Mouse (Mus musculus) neural tube, embryonic 15.5 days (tissue): ENCODE results near the gene Acot6. TPM values are rescaled to one million over a fixed set of nuclear protein-coding genes. Genes with fewer than 3 reads are reported as not detected.
A peak's percentile ranks its signal among the peaks of the same experiment; 100 is the strongest.

Source experiments
- ATAC-seq: fragments of 200-750 bp; cut with Nextera tagmentation; 2 replicates; pipeline ENCODE4 v1.8.0; 2017; ENCODE audit warnings: mild to moderate bottlenecking, moderate TSS enrichment, moderate library complexity; ENCODE audit not compliant: low FRiP score
- H3K27ac ChIP-seq: fragments of 300-500 bp; sonication (generic); replicated peaks from 2 replicates; pipeline ENCODE4 v1.5.1; 2015; ENCODE audit warnings: mild to moderate bottlenecking, inconsistent platforms
- H3K27me3 ChIP-seq: fragments of 300-500 bp; sonication (generic); replicated peaks from 2 replicates; pipeline ENCODE4 v1.6.1; 2015; ENCODE audit warnings: inconsistent platforms
- H3K36me3 ChIP-seq: fragments of 300-500 bp; sonication (generic); 2 replicates; pipeline ENCODE4 v1.6.1; 2015; ENCODE audit warnings: inconsistent platforms
- H3K4me1 ChIP-seq: fragments of 300-500 bp; sonication (generic); 2 replicates; pipeline ENCODE4 v1.6.1; 2015; ENCODE audit warnings: inconsistent platforms
- H3K4me2 ChIP-seq: fragments of 300-500 bp; sonication (generic); 2 replicates; pipeline ENCODE4 v1.6.1; 2015; ENCODE audit warnings: inconsistent platforms, mild to moderate bottlenecking, moderate library complexity
- H3K4me3 ChIP-seq: fragments of 300-500 bp; sonication (generic); replicated peaks from 2 replicates; pipeline ENCODE4 v1.5.1; 2015; ENCODE audit warnings: mild to moderate bottlenecking, inconsistent platforms
- H3K9ac ChIP-seq: fragments of 300-500 bp; sonication (generic); replicated peaks from 2 replicates; pipeline ENCODE4 v1.6.1; 2015; ENCODE audit warnings: mild to moderate bottlenecking, inconsistent platforms
- H3K9me3 ChIP-seq: fragments of 300-500 bp; sonication (generic); replicated peaks from 2 replicates; pipeline ENCODE4 v1.6.1; 2016; ENCODE audit warnings: inconsistent platforms
- WGBS: fragments of 180-500 bp; shearing (Covaris S2); methylation state at CpG from one replicate; pipeline ENCODE4 v1.1.7; 2015; ENCODE audit warnings: mixed read lengths; 5-methylcytosine and 5-hydroxymethylcytosine counted together
- polyA plus RNA-seq: library from polyadenylated mRNA; unstranded; fragments of >200 nt; fragmentation: Nextera tagmentation; extraction: Ambion mirVana; gene quantifications from 2 replicates; pipeline ENCODE4 v1.2.1, GENCODE M21; 2015

The Acot6 gene
- polyA plus RNA-seq, 1 experiment from 2014 or later, result 1.6 TPM

DNA sequence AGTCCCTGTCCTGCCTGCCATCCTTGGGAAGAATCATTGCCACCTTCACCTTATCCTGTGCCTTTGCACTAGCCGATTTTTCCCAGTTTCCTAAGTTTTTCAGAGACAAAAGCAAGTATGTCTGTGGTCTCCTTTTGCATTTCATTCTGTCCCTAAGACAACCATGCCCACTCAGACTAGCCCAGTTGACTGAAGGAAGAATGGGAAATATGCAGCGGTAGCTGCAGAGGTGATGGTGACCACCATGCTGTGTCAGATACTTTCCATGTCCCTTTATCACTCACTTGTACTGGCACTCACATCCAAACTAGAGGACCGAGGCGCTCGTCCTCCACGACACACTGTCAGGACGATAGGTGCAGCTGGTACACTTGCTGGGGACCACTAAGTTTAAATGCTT, 36.7 kb downstream of the Acot6 start:
- H3K36me3 ChIP-seq, result peaks cover 32% of the 10 kb centered on the region
- no peak for ATAC-seq
- H3K4me3 ChIP-seq, result no peak overlapping the region
- no peak overlapping the region for H3K4me2 ChIP-seq
- no peak overlapping the region for H3K9ac ChIP-seq
- 90% methylated on average over 7 of the region's 7 CpGs for WGBS
- H3K9me3 ChIP-seq, result no peaks in the 10 kb centered on the region
- no peak overlapping the region for H3K27ac ChIP-seq
- no peaks in the 10 kb centered on the region for H3K4me1 ChIP-seq
- H3K27me3 ChIP-seq, result no peaks in the 10 kb centered on the region

- Histone ChIP-seq H3K9me3 (no peaks in the 10 kb centered on the region), H3K36me3 (peaks cover 32% of the 10 kb centered on the region), H3K4me2 (no peak overlapping the region), H3K4me1 (no peaks in the 10 kb centered on the region), H3K4me3 (no peak overlapping the region), H3K27me3 (no peaks in the 10 kb centered on the region), H3K9ac (no peak overlapping the region), H3K27ac (no peak overlapping the region)
- 76% methylated on average over 4 of the region's 4 CpGs for WGBS
- no peak for ATAC-seq
Measured at GRCm38 (mm10) chr12:84140135-84140534, 39.7 kb downstream of the Acot6 start.

GRCm38 (mm10) chr12:84141271-84141670, 40.8 kb downstream of the Acot6 start:
- Histone ChIP-seq H3K9ac (no peak overlapping the region), H3K4me3 (no peak overlapping the region), H3K27ac (no peak overlapping the region), H3K27me3 (no peaks in the 10 kb centered on the region), H3K4me1 (no peaks in the 10 kb centered on the region), H3K36me3 (peaks cover 28% of the 10 kb centered on the region), H3K9me3 (no peaks in the 10 kb centered on the region), H3K4me2 (no peak overlapping the region)
- ATAC-seq, result no peak
- WGBS, result 85% methylated on average over 4 of the region's 4 CpGs

DNA sequence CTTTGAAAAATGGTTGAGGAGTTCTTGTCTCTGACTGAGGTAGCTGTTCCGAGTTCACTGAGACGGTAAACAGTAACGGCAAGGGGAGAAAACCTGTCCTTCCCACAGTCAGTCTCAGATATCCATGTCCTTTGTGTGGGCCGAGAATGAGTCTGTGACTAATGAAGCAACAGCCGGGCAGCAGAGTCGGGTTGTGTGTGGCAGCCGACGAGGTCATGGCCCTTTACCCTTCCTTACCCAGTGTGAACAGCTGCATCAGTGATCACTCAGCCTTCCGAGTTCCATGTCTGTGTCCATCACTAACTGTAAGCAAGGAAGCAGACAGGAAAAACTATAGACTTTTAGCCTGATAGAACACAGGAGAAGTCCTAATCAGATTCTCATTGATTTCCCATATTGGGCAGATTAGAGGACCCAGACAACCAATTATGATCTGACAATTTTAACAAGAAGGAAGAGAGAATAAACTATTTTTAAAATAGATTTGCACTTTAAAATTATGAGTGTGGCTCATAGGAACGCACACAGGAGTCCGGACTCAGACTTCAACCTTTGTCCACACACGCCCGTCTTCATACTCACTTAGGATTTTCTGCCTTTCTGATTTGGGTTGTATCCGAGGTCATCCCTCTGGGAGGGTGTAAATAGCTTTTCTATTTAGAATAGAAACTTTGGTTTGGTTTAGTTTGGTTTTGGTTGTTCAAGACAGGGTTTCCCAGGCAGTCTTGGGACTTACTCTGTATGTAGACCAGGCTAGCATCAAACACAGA, 42.0 kb downstream of the Acot6 start:
- no peak for ATAC-seq
- Histone ChIP-seq H3K9me3 (no peaks in the 10 kb centered on the region), H3K4me3 (no peak overlapping the region), H3K9ac (no peak overlapping the region), H3K36me3 (peaks cover 17% of the 10 kb centered on the region), H3K4me2 (no peak overlapping the region), H3K27me3 (no peaks in the 10 kb centered on the region), H3K4me1 (peaks cover 7% of the 10 kb centered on the region; the same call in 1 of the 2 replicates), H3K27ac (no peak overlapping the region)
- WGBS, result 37% methylated on average over 14 of the region's 14 CpGs

DNA sequence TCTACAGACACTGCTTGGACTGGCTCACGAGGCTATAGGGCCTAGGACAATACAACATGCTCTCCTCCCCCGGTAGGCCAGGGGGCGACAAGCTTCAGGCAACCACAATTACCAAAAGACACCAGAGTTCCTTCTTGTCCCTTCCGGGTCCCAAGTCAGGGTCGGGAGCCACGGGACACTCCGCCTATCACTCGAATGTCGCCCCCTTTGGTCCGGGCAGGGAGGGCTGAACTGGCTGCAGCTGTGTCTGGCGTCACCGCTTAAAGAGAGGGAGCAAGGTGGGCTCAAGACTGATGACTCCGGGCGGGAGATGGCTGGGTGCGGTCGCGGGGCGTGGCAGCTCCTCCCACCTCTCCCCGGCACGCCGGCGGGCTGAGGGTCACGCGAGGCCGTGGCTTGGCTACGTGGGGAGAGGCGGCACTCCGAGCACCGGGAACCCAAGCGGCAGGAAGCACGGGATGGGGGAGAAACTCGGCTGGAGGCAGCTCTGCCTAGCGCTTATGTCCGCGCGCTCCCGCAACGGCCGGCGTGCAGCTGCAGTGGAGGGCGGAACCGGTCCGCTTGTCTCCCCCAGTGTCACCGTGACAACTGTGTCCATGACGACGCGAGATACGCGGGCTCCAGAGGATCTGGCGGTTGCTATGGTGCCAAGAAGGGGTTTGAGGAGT, 47.6 kb downstream of the Acot6 start, which contains the start of gene Pnma1:
Gene Pnma1, minus strand, starts transcription at position 536 of the 668 bp plus-strand sequence.
- Histone ChIP-seq H3K4me3 (peak within 1 kb of the TSS; percentile 71), H3K27ac (peak within 1 kb of the TSS; percentile 80), H3K9ac (peak within 1 kb of the TSS; percentile 76), H3K36me3 (peaks cover 11% of the 10 kb centered on the region; the same call in 1 of the 2 replicates), H3K9me3 (no peaks in the 10 kb centered on the region), H3K4me1 (peaks cover 27% of the 10 kb centered on the region), H3K27me3 (no peaks in the 10 kb centered on the region), H3K4me2 (peak within 1 kb of the TSS; percentile 92)
- ATAC-seq, result peak; percentile 92
- 1% methylated on average over 49 of the region's 50 CpGs for WGBS

DNA sequence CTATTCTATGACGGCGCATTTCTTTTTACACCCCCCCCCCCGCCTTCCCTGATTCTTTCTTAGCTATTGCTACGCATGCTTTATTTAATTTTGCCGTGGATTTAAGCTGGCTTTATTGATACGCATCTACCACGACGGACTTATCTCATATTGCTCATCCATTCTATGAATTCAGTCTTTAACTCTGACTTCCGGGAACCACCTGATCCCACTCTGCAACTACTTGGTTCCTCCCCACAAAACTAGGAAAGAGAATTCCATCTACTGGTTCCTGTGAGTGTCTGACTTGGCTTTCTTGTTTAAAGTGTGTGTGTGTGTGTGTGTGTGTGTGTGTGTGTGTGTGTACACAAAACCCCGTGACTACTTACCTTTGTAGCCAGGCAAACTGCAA, 48.2 kb downstream of the Acot6 start:
- no peak for ATAC-seq
- 4% methylated on average over 10 of the region's 10 CpGs for WGBS
- Histone ChIP-seq H3K9ac (peak overlapping the region; percentile 76), H3K9me3 (no peaks in the 10 kb centered on the region), H3K27me3 (no peaks in the 10 kb centered on the region), H3K4me1 (peaks cover 27% of the 10 kb centered on the region), H3K36me3 (peaks cover 16% of the 10 kb centered on the region), H3K27ac (peak overlapping the region; percentile 80), H3K4me2 (peak overlapping the region; percentile 92), H3K4me3 (peak overlapping the region; percentile 71)

DNA sequence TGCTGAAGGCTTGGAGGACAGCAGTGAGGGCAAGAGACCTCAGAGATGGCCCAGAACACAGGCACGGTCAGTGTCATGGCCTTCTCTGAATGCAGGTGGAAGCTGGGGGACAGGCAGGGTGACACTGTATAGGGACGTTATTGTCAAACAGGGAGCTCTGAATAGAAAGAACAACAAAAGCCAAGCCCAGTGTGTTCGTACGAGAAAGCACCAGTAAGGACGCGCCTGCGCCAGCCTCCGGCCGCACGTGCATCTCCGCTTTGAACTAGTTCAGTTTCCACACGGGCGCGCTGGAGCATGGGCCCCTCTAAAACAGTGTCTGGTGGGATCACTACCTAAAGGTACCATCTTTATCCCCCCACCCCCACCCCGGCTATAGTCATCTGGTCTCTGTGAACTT, 49.5 kb downstream of the Acot6 start:
- H3K9ac ChIP-seq, result no peak overlapping the region
- no peaks in the 10 kb centered on the region for H3K27me3 ChIP-seq
- H3K4me3 ChIP-seq, result no peak overlapping the region
- no peaks in the 10 kb centered on the region for H3K9me3 ChIP-seq
- 31% methylated on average over 15 of the region's 15 CpGs for WGBS
- peaks cover 27% of the 10 kb centered on the region for H3K4me1 ChIP-seq
- peak overlapping the region; percentile 15; the same call in 1 of the 2 replicates for H3K4me2 ChIP-seq
- peaks cover 16% of the 10 kb centered on the region for H3K36me3 ChIP-seq
- no peak overlapping the region for H3K27ac ChIP-seq
- no peak for ATAC-seq

DNA sequence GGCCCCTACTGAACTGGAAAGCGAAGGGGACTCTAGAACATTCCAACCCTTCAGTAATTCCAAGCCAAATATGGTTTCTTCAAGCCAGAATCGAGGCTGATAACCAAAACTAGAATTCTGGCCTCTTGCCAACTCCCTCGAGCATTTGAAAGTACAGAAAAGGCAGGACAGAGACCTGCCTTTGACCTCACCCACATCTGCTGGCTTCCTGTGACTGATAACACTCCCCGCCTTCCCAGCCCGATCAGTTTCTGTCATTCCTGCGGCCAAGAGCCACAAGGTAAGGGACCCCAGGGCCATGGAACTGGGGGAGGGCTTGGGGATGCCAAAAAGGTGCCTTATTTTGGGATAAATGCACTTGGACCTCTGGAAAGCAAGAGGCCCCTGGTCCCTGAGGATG, 50.5 kb downstream of the Acot6 start:
- Histone ChIP-seq H3K9me3 (no peaks in the 10 kb centered on the region), H3K36me3 (peaks cover 17% of the 10 kb centered on the region), H3K4me3 (no peak overlapping the region), H3K27me3 (no peaks in the 10 kb centered on the region), H3K4me2 (no peak overlapping the region), H3K4me1 (peaks cover 27% of the 10 kb centered on the region), H3K9ac (no peak overlapping the region), H3K27ac (no peak overlapping the region)
- 59% methylated on average over 6 of the region's 6 CpGs for WGBS
- ATAC-seq, result no peak

DNA sequence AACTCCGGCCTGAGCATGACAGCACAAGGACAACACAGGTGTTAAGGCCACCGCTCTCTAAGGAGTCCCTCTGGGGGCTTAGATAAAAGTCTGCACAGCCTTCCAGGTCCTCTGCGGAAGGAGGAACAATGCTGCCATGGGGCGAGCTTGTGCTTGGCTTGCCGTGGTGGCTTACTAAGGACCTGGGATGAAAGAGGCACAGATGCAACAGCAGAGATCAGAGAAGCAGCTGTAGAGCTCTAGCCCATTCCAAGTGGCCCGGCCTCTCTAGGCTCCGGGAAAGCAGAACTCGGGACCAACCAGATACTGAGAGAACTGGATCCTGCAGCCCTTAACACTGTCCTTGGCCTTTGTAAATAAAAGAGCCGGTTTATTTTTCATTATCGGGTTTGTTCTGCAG, 51.5 kb downstream of the Acot6 start:
- Histone ChIP-seq H3K4me3 (no peak overlapping the region), H3K9ac (no peak overlapping the region), H3K27ac (no peak overlapping the region), H3K27me3 (no peaks in the 10 kb centered on the region), H3K4me1 (peaks cover 24% of the 10 kb centered on the region), H3K9me3 (no peaks in the 10 kb centered on the region), H3K4me2 (no peak overlapping the region), H3K36me3 (peaks cover 26% of the 10 kb centered on the region)
- no peak for ATAC-seq
- WGBS, result 91% methylated on average over 10 of the region's 10 CpGs

GRCm38 (mm10) chr12:84152352-84153190, 52.1 kb downstream of the Acot6 start:
- Histone ChIP-seq H3K9ac (no peak overlapping the region), H3K9me3 (no peaks in the 10 kb centered on the region), H3K4me2 (no peak overlapping the region), H3K27me3 (no peaks in the 10 kb centered on the region), H3K27ac (no peak overlapping the region), H3K4me1 (peaks cover 19% of the 10 kb centered on the region), H3K4me3 (no peak overlapping the region), H3K36me3 (peaks cover 27% of the 10 kb centered on the region)
- no peak for ATAC-seq
- WGBS, result 70% methylated on average over 32 of the region's 32 CpGs

GRCm38 (mm10) chr12:84153414-84153813, 53.0 kb downstream of the Acot6 start:
- no peak for ATAC-seq
- Histone ChIP-seq H3K36me3 (peaks cover 33% of the 10 kb centered on the region), H3K27me3 (no peaks in the 10 kb centered on the region), H3K9me3 (no peaks in the 10 kb centered on the region), H3K4me1 (peaks cover 13% of the 10 kb centered on the region), H3K4me2 (no peak overlapping the region), H3K27ac (no peak overlapping the region), H3K4me3 (no peak overlapping the region), H3K9ac (no peak overlapping the region)
- WGBS, result 82% methylated on average over 6 of the region's 6 CpGs
